Mouse (Mus musculus) hindlimb bud, embryonic 11.5 days (tissue): ENCODE measurements around the gene Lypla2.
"Not testable (repeated sequence)": the region's sequence is repeated elsewhere in the genome, so short reads cannot be mapped to it uniquely, and the experiment has no call there.

ENCODE experiments used
- DNase-seq: peaks from one replicate; pipeline ENCODE4 v3.0.0-alpha.2; 2012; ENCODE audit warnings: low read depth, low spot score; ENCODE audit errors: extremely low spot score

Gene Lypla2

DNA sequence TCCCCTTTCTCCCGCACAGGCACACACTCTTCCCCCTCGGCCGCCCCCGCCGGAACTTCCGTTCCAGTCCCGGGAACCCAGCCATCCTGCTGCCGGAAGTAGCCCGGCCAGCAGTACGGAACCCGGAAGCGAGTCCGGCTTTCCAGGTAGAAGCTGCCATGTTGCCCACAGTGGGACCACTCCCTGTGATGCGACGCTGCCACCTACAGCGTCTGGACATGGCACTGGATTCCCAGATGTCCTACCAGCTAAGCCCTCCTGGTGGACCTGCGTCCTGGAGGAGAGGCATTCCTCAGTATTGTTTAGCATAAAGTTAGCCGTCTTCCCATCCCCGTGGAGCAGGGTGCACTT, at the start of gene Lypla2:
TSS of gene Lypla2 (minus strand) at position 71 of the 351 bp plus-strand sequence.
- no peak for DNase-seq

- peak; percentile 91 for DNase-seq
These were observed 49.2 kb upstream of the Lypla2 start, which contains the start of gene Eloa for GRCm38 (mm10) chr4:136021549-136022047. Gene Eloa (minus strand): TSS chr4:136021763.

GRCm38 (mm10) chr4:136020743-136021548, 48.5 kb upstream of the Lypla2 start:
- no peak for DNase-seq

DNA sequence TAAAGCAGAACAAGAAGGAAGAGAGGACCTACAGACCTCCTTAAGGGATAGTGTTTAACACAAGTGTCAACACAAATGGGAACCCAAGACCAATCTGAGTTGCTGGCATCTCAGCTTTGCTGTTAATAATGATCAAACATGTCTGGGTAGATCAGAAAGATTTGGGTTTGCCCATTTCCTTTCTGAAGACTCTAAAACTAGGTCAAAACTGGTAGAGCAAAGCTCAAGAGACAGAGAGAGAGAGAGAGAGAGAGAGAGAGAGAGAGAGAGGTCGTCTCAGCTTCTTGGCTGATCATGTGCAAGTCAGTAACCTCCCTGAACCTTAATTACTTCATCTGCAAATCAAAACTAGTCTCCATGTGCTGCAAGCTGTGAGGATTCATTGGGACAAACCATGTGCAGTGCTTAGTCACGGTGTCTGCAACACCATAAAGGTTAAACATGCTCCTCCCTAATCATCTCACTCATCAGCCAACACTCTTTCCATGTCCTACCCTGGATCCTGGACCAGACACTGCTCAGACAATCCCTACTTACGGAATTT, 43.7 kb upstream of the Lypla2 start:
- DNase-seq = no peak

DNA sequence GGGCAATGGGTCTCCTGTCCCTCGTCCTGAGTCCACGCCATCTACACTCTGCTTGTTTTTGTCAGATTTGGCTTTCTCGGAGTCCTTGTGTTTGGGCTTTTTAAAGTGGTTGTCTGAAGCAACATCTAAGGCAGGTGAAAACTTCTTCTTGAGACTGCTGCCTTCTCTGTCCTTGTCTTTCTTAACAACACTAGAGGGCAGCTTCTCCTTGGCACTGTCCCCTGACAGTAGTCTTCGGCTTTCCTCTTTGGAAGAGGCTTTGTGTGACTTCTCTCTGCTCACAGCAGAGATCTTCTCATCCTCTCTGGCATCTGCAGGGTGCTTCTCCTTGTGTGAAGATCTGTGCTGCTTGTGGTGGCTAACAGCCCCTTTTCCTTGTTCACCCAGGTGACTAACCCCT, 38.2 kb upstream of the Lypla2 start:
- no peak for DNase-seq

- no peak for DNase-seq
These were observed 36.5 kb upstream of the Lypla2 start for GRCm38 (mm10) chr4:136008782-136009447.

- no peak for DNase-seq
These were observed 34.4 kb upstream of the Lypla2 start for GRCm38 (mm10) chr4:136006821-136007220.

GRCm38 (mm10) chr4:136004921-136005320, 32.5 kb upstream of the Lypla2 start:
- DNase-seq = no peak

DNA sequence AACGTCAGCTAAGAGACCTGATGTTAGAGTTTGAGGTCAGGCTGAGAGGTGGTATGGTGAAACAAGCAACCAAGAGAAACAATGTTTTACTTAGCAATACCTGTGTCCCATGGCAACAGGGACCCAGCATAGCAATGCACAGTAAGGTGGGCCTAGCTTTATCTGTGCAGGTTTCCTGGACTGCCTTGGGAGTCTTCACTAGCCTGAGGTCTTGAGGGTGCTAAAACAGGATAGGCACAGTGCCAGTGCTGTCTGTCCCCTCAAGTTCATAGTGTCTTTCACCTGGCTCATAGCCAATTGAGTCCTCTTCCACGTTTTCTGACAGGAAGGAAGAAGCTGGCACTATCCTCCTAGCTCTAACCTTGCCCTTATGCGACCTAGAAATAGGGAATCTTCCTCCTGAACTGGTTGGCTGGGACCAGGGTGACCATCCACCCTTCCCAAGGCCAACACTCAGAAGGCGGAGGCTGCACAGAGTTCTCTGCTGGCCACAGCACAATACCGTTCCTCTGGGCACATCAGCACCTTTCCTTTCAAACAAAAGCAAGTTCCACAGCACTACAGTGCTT, 31.8 kb upstream of the Lypla2 start:
- no peak for DNase-seq

DNA sequence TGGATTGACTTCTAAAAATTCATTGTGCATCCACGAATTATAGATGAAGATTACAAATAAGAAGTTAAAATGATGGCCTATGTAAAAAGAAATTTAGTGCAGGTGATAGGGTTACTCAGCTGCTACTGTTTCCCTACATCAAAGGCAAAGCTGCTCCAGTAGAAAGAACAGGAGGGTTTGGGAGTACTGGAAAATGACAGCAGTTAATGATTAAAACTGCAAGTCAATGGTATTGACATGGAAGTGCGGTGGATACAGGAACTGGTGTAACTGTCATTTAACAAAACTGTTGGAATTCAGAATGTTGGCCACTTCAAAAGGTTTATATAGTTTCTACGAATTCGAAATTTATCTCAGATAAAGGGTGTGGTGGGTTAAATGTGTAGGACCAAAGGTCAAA, 22.7 kb upstream of the Lypla2 start:
- DNase-seq = no peak

DNA sequence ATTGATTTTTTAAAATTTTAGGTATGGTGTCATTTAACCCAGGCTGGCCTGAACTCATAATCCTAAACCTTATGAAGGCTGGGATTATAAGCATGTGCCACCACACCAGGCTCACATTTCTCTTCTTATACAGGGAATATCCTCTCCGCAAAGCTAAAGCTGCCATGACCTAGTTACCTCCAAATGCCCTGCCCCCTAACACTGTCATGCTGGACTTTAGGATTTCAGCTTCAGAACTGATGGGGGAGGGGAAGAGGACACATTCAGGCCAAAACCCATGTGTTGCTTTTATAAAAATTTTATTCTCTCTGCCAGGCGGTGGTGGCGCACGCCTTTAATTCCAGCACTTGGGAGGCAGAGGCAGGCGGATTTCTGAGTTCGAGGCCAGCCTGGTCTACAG, 21.5 kb upstream of the Lypla2 start:
- no peak for DNase-seq

GRCm38 (mm10) chr4:135987714-135988113, 15.3 kb upstream of the Lypla2 start:
- DNase-seq = no peak

DNA sequence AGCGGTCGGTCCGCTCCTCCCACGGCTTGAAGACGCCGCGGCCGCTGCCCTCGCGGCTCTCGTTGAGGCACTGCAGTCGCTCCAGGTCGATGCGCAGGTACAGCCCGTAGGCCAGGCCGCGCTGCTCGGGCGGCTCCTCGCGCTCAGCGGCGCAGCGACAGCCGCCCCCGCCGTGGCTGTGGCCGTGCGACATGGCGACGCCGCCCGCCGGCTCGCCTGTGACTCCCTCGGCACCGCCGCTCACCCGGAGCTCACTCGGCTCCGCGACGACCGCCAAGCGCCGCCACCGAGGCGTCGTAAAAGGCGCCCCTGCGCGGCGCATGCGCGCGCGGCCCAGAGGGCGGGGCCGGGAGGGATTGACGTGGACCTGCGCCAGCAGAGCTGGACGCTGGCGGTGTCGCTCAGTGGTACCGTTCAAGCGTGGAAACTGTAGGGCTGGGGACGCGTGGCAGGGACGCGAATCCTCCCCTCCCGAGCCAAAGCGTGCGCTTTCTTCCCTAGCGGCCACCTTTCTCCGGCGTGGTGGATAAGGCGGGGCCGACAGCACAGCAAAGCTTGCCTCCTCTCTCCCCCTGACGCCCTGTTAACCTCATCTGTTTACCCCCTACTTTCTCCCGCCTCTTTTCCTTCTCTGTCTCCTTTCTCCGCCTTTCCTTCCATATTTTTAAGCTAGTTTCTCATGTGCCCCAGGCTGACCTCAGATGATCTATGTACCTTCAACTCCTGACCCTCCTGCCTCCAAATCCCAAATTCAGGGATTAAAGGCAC, 14.7 kb upstream of the Lypla2 start, which contains the start of gene Pithd1:
TSS of gene Pithd1 (minus strand) at position 322 of the 768 bp plus-strand sequence.
- DNase-seq = peak; percentile 83

DNA sequence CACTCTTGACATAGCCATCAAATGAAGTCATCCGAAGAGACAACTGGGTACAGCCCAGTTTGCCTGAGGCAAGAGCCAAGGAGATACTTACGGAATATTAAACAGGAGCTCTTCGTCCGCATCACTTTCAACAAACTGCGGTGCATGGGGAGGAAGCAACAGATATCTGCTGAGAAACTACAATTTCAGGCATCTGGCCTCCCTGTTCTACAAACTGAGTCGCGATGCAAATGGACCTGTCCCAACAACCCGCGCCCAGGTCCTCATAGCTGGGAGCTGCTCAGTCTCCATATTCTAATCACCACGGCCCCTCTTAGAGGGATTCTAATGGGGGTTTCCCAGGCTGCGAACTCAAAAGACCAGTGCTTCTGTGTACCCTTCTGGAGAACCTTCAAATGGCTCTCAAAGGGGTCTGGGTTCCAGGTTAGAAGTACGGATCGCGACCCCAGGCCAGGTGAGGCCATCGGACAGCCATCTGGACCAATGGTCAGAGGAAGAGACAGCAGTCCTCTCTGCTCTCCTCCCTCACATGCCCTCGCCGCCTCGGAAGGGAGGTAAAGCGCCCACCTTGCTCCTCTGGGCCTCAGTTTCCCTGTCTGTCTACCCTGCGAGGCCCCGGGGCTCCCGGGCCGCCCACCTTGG, 14.0 kb upstream of the Lypla2 start:
- no peak for DNase-seq

GRCm38 (mm10) chr4:135985769-135986168, 13.3 kb upstream of the Lypla2 start:
- DNase-seq = no peak

DNA sequence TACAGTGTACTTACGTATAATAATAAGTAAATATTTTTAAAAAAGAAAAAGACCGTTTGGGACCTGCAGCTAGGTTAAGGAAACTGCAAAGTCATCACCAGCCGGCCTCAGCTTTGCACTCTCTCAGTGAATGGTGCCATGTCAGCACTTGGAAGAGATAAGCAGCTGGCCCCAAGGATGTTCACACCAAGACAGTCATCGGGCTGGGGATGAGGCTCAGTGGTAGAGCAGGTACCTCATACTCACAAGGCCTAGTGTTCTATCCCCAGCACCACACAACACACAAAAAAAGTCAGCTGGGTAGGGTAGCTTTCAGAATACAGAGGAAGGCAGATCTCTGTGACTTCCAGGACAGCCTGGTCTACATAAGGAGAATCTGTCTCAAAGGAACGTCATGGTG, 12.8 kb upstream of the Lypla2 start:
- DNase-seq = no peak

DNA sequence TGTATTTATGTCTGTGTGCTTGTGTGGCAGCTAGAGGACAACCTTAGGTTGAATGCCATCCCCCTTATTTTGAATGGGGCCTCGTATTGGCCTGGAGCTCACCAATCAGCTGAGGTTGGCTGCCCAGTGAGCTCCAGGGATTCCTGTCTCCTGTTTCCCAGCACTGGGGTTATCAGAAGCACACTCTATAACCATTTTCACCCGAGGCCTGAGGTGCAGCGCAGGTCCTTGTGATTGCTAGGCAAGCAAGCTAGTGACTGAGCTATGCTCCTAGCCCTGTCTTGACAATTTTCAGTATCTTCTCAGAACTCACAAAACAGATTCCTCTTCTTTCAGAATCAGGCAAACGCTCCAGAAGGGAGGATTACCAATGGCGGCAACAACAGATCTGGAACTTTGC, 12.1 kb upstream of the Lypla2 start:
- DNase-seq = no peak

- no peak for DNase-seq
These were observed 9.2 kb upstream of the Lypla2 start for GRCm38 (mm10) chr4:135981524-135982063.

DNA sequence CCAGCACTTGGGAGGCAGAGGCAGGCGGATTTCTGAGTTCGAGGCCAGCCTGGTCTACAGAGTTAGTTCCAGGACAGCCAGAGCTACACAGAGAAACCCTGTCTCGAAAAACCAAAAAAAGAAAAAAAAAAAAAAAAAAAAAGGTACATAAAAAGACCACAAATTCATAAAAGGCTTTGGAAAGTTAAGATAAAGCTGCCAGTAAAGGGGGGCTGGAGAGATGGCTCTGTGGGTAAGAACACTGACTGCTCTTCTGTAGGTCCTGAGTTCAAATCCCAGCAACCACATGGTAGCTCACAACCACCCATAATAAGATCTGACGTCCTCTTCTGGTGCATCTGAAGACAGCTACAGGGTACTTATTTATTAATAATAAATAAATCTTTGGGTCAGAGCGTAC, 7.8 kb upstream of the Lypla2 start:
- not testable (repeated sequence) for DNase-seq

DNA sequence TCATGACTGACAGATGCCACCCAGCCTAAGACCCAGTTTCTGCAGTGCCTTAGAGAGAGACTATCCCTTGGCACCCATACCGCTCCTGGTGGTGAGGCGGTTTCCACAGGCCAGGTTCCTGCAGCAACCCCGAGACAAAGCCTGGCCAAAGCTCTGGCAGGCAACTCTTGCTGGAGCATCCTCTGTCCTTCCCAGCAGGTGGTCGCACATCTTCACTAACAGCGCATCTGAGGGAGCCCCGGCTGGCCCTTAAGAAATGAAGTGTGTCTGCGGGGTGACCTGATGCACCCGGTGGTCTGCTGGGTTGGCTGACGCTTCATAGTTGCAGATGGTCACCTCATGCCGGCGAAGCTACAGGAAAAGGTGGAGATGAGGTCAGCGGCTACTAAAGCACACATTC, 3.7 kb upstream of the Lypla2 start:
- no peak for DNase-seq
